Mouse (Mus musculus) limb, embryonic 15.5 days (tissue): Measurements from ENCODE around the gene Pfn1. TPM values are rescaled to one million over a fixed set of nuclear protein-coding genes. Genes with fewer than 3 reads are reported as not detected.

Source experiments
- ATAC-seq: fragments of 200-750 bp; cut with Nextera tagmentation; 2 replicates; pipeline ENCODE4 v1.8.0; 2017; ENCODE audit warnings: low read depth, moderate TSS enrichment; ENCODE audit not compliant: insufficient number of reproducible peaks, low FRiP score, low TSS enrichment
- H3K27ac ChIP-seq: fragments of 300-500 bp; sonication (generic); 2 replicates; pipeline ENCODE4 v1.5.1; 2015; ENCODE audit warnings: moderate library complexity, mild to moderate bottlenecking, inconsistent platforms
- H3K27me3 ChIP-seq: fragments of 300-500 bp; sonication (generic); 2 replicates; pipeline ENCODE4 v1.6.1; 2015; ENCODE audit warnings: inconsistent platforms
- H3K36me3 ChIP-seq: fragments of 300-500 bp; sonication (generic); 2 replicates; pipeline ENCODE4 v1.6.1; 2015; ENCODE audit warnings: inconsistent platforms
- H3K4me1 ChIP-seq: fragments of 300-500 bp; sonication (generic); 2 replicates; pipeline ENCODE4 v1.6.1; 2015; ENCODE audit warnings: inconsistent platforms
- H3K4me2 ChIP-seq: fragments of 300-500 bp; sonication (generic); 2 replicates; pipeline ENCODE4 v1.6.1; 2015; ENCODE audit warnings: mild to moderate bottlenecking, inconsistent platforms
- H3K4me3 ChIP-seq: fragments of 300-500 bp; sonication (generic); 2 replicates; pipeline ENCODE4 v1.5.1; 2015; ENCODE audit warnings: mild to moderate bottlenecking, inconsistent platforms
- H3K9ac ChIP-seq: fragments of 300-500 bp; sonication (generic); 2 replicates; pipeline ENCODE4 v1.6.1; 2015; ENCODE audit warnings: inconsistent platforms
- H3K9me3 ChIP-seq: fragments of 300-500 bp; sonication (generic); 2 replicates; pipeline ENCODE4 v1.6.1; 2016; ENCODE audit warnings: inconsistent platforms
- WGBS: fragments of 180-500 bp; shearing (Covaris S2); methylation state at CpG from one replicate; pipeline ENCODE4 v1.1.7; 2015; 5-methylcytosine and 5-hydroxymethylcytosine counted together
- polyA plus RNA-seq: library from polyadenylated mRNA; unstranded; fragments of >200 nt; fragmentation: Nextera tagmentation; extraction: Ambion mirVana; gene quantifications from 2 replicates; pipeline ENCODE4 v1.2.1, GENCODE M21; 2015

Pfn1 gene
- polyA plus RNA-seq, 1 experiment from 2014 or later, result 1,605 TPM

DNA sequence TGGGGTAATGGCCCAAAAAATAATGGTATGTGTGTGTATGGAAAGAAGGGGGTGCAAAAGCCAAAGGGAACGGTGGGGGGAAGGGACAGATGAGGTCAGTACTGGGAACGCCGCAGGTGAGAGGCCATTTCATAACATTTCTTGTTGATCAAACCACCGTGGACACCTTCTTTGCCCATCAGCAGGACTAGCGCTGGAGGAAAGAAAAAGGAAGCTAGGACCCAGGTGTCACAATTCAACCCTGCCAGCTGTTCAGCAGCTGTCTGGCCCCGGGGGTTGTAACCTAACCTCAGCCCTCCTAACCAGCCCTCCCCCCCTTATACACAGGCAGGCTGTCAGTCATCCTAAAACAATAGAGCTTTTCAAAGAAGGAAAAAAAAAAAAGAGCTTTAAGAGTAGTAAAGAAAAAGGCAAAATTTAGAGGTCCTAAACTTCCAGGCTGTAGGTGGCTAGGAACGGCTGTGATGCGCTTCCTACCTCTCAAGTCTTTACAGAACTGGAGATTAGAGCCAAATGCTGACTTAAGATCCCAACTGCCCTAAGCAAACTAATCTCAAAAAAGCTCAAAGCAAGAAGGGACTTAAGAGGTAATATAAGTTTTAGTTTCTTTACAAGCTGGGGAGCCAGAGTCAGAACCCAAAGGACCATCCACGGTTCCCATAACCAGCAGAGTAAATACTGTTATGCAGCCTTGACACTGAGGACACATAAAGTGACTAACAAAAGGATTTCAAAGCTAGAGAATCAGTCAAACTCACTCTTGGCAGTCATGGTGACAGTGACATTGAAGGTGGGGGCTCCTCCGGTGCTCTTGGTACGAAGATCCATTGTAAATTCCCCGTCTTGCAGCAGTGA lies 2.2 kb downstream of the Pfn1 start:
- Histone ChIP-seq H3K9me3 (no peaks in the 10 kb centered on the region), H3K4me2 (peak overlapping the region; percentile 89), H3K27me3 (no peaks in the 10 kb centered on the region), H3K36me3 (peaks cover 43% of the 10 kb centered on the region), H3K27ac (peak overlapping the region; percentile 99), H3K9ac (0 out of 2 replicates have a peak overlapping the region, but pooled peaks have one; percentile 18), H3K4me1 (peaks cover 74% of the 10 kb centered on the region), H3K4me3 (peak overlapping the region; percentile 100)
- 43% methylated on average over 12 of the region's 12 CpGs for WGBS
- ATAC-seq, result no peak

GRCm38 (mm10) chr11:70651391-70651790 lies 3.1 kb downstream of the Pfn1 start:
- H3K9me3 ChIP-seq, result no peaks in the 10 kb centered on the region
- H3K27ac ChIP-seq, result no peak overlapping the region
- ATAC-seq, result no peak
- H3K9ac ChIP-seq, result no peak overlapping the region
- 56% methylated on average over 2 of the region's 2 CpGs for WGBS
- H3K4me3 ChIP-seq, result 0 out of 2 replicates have a peak overlapping the region, but pooled peaks have one; percentile 1
- peaks cover 43% of the 10 kb centered on the region for H3K36me3 ChIP-seq
- H3K4me2 ChIP-seq, result no peak overlapping the region
- H3K27me3 ChIP-seq, result no peaks in the 10 kb centered on the region
- H3K4me1 ChIP-seq, result peaks cover 67% of the 10 kb centered on the region

GRCm38 (mm10) chr11:70650322-70651175 lies 3.9 kb downstream of the Pfn1 start:
- Histone ChIP-seq H3K9me3 (no peaks in the 10 kb centered on the region), H3K36me3 (peaks cover 47% of the 10 kb centered on the region), H3K4me3 (no peak overlapping the region), H3K9ac (no peak overlapping the region), H3K4me2 (peak overlapping the region; percentile 20; the same call in 1 of the 2 replicates), H3K4me1 (peaks cover 67% of the 10 kb centered on the region), H3K27me3 (no peaks in the 10 kb centered on the region), H3K27ac (peak overlapping the region; percentile 67)
- ATAC-seq, result no peak
- 70% methylated on average over 12 of the region's 12 CpGs for WGBS

- 72% methylated on average over 8 of the region's 8 CpGs for WGBS
- ATAC-seq, result no peak
Measured at GRCm38 (mm10) chr11:70649185-70649734, 5.2 kb downstream of the Pfn1 start.

GRCm38 (mm10) chr11:70648512-70648911 lies 5.9 kb downstream of the Pfn1 start:
- H3K36me3 ChIP-seq, result peaks cover 67% of the 10 kb centered on the region
- 78% methylated on average over 4 of the region's 4 CpGs for WGBS
- H3K4me2 ChIP-seq, result peak overlapping the region; percentile 95
- H3K27me3 ChIP-seq, result no peaks in the 10 kb centered on the region
- H3K27ac ChIP-seq, result peak overlapping the region; percentile 98; the same call in 1 of the 2 replicates
- H3K9ac ChIP-seq, result peak overlapping the region; percentile 85; the same call in 1 of the 2 replicates
- no peak for ATAC-seq
- peak overlapping the region; percentile 75 for H3K4me3 ChIP-seq
- no peaks in the 10 kb centered on the region for H3K9me3 ChIP-seq
- peaks cover 65% of the 10 kb centered on the region for H3K4me1 ChIP-seq

More at GRCm38 (mm10) chr11:70649185-70649734, 5.2 kb downstream of the Pfn1 start:
- Histone ChIP-seq H3K4me3 (peak overlapping the region; percentile 75), H3K4me1 (peaks cover 65% of the 10 kb centered on the region), H3K27ac (peak overlapping the region; percentile 60; the same call in 1 of the 2 replicates), H3K9ac (no peak overlapping the region), H3K9me3 (no peaks in the 10 kb centered on the region), H3K36me3 (peaks cover 60% of the 10 kb centered on the region), H3K4me2 (no peak overlapping the region), H3K27me3 (no peaks in the 10 kb centered on the region)

DNA sequence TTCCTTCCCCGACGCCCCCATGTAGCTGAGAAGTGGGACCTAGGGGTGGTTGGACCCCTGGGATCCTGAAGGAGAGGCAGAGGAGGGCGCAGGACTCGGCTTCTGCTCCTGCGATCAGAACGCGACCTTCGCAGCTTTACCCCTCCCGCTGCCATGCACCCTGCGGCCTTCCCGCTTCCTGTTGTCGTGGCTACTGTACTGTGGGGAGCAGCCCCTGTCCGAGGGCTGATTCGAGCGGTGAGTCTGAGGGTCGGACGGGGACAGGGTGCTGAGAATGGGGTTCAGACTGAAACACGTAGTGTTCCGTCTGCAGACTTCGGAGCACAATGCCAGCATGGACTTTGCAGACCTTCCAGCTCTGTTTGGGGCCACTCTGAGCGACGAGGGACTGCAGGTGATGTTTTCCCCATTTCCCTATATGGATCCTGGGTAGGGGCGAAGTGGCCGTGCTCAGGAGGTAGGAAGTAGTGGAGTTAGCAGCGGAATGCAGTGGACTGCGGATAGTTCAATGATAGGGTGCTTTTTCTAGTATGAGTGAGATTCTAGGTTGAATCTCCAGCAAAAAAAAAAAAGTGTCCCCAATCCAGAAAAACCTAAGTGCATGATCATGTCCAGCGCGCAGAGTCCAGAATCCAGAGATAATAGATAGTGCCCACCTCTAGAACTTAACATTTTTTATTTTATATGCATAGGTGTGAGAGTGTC lies 6.6 kb downstream of the Pfn1 start:
- H3K36me3 ChIP-seq, result peaks cover 74% of the 10 kb centered on the region
- peaks cover 61% of the 10 kb centered on the region for H3K4me1 ChIP-seq
- ATAC-seq, result no peak
- peak overlapping the region; percentile 95 for H3K4me2 ChIP-seq
- H3K4me3 ChIP-seq, result peak overlapping the region; percentile 75
- H3K9me3 ChIP-seq, result no peaks in the 10 kb centered on the region
- WGBS, result 3% methylated on average over 28 of the region's 28 CpGs
- peak overlapping the region; percentile 85 for H3K9ac ChIP-seq
- no peaks in the 10 kb centered on the region for H3K27me3 ChIP-seq
- H3K27ac ChIP-seq, result peak overlapping the region; percentile 98

GRCm38 (mm10) chr11:70646691-70647650 lies 7.5 kb downstream of the Pfn1 start, which contains the start of the genes Rnf167 and Slc25a11:
TSS of gene Rnf167 (plus strand) at chr11:70647235.
TSS of gene Slc25a11 (minus strand) at chr11:70647479.
- WGBS, result under 1% methylated on average over 63 of the region's 63 CpGs
- Histone ChIP-seq H3K36me3 (peaks cover 67% of the 10 kb centered on the region), H3K4me2 (peak within 1 kb of the TSS; percentile 95), H3K9me3 (no peaks in the 10 kb centered on the region), H3K27ac (peak within 1 kb of the TSS; percentile 98), H3K4me1 (peaks cover 52% of the 10 kb centered on the region), H3K4me3 (peak within 1 kb of the TSS; percentile 75), H3K27me3 (no peaks in the 10 kb centered on the region), H3K9ac (peak within 1 kb of the TSS; percentile 91)
- ATAC-seq, result peak; percentile 88

GRCm38 (mm10) chr11:70646259-70646555 lies 8.2 kb downstream of the Pfn1 start:
- peak overlapping the region; percentile 75 for H3K4me3 ChIP-seq
- peaks cover 61% of the 10 kb centered on the region for H3K36me3 ChIP-seq
- H3K4me2 ChIP-seq, result peak overlapping the region; percentile 74
- peak overlapping the region; percentile 93 for H3K27ac ChIP-seq
- peaks cover 45% of the 10 kb centered on the region for H3K4me1 ChIP-seq
- no peaks in the 10 kb centered on the region for H3K27me3 ChIP-seq
- WGBS, result 19% methylated on average over 3 of the region's 3 CpGs
- no peak for ATAC-seq
- no peaks in the 10 kb centered on the region for H3K9me3 ChIP-seq
- H3K9ac ChIP-seq, result peak overlapping the region; percentile 91

DNA sequence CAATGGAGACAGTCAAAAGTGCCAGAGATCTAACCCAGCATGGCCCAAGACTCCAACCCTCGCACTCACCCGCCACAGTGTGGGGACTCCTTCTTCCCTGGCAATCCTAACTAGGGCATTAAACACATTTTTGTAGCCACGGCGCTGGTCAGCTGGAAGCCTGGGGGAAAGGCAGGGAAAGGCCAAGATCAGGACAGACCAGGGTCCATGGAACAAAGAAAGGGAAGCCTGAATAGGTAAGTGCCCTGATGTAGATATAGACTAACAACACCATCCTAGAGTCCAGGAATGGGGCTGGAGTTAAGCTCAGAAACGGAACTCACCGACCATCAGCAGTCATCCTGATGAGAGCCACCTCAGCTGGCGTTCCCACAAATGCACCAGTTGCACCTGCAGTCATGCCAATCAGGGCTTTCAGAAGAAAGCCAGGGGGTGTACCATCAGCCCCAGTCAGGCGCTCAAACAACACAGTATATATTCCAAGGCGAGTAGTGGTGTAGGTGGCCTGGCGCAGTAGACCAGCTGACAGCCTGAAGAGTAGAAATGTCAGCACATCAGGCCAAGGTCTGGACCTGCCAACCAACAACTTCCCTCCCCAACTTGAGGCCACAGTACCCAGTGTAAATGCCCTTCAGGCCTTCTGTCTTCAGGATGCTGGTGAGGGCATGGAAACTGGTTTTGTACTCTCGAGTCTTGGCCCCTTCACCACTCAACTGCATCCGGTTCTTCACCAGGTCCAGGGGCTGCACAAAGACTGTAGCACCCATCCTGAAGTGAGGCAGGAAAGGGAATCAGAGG lies 8.8 kb downstream of the Pfn1 start:
- Histone ChIP-seq H3K27ac (no peak overlapping the region), H3K36me3 (peaks cover 56% of the 10 kb centered on the region)

More for the DNA sequence above, 8.8 kb downstream of the Pfn1 start:
- H3K9ac ChIP-seq, result peak overlapping the region; percentile 91
- peaks cover 40% of the 10 kb centered on the region for H3K4me1 ChIP-seq
- H3K4me3 ChIP-seq, result peak overlapping the region; percentile 75
- H3K9me3 ChIP-seq, result no peaks in the 10 kb centered on the region
- no peak for ATAC-seq
- peak overlapping the region; percentile 74 for H3K4me2 ChIP-seq
- H3K27me3 ChIP-seq, result no peaks in the 10 kb centered on the region
- 85% methylated on average over 12 of the region's 12 CpGs for WGBS
